Mouse (Mus musculus): ENCODE results near the gene Slc39a10. TPM values are rescaled to one million over a fixed set of nuclear protein-coding genes. Genes with fewer than 3 reads are reported as not detected.

Gene Slc39a10
- polyA plus RNA-seq, 1 experiment from 2014 or later: 3.1 TPM

GRCm38 (mm10) chr1:46905706-46906105 lies 13.1 kb upstream of the Slc39a10 start:
- Histone ChIP-seq H3K27ac (replicated peaks) (no peak overlapping the region), H3K9me3 (replicated peaks) (no peaks in the 10 kb centered on the region), H3K27me3 (no peaks in the 10 kb centered on the region), H3K4me1 (replicated peaks) (no peaks in the 10 kb centered on the region), H3K36me3 (replicated peaks) (no peaks in the 10 kb centered on the region), H3K4me2 (no peak overlapping the region), H3K9ac (no peak overlapping the region), H3K4me3 (replicated peaks) (no peak overlapping the region)
- ATAC-seq (ENCODE audit: insufficient read depth): no peak
- WGBS (ENCODE audit: insufficient replicate concordance): 25% methylated on average over 5 of the region's 5 CpGs

- Histone ChIP-seq H3K27ac (replicated peaks) (no peak overlapping the region), H3K4me1 (replicated peaks) (no peaks in the 10 kb centered on the region), H3K4me2 (no peak overlapping the region), H3K36me3 (replicated peaks) (no peaks in the 10 kb centered on the region), H3K27me3 (no peaks in the 10 kb centered on the region), H3K4me3 (replicated peaks) (no peak overlapping the region), H3K9ac (no peak overlapping the region), H3K9me3 (replicated peaks) (no peaks in the 10 kb centered on the region)
- 55% methylated on average over 2 of the region's 2 CpGs for WGBS (ENCODE audit: insufficient replicate concordance)
- ATAC-seq (ENCODE audit: insufficient read depth): no peak
These were observed 9.5 kb upstream of the Slc39a10 start for GRCm38 (mm10) chr1:46902102-46902683.

GRCm38 (mm10) chr1:46894281-46894842 lies 1.7 kb upstream of the Slc39a10 start:
- Histone ChIP-seq H3K4me2 (no peak overlapping the region; the same call in 1 of the 2 replicates), H3K9me3 (replicated peaks) (no peaks in the 10 kb centered on the region), H3K36me3 (replicated peaks) (no peaks in the 10 kb centered on the region), H3K4me1 (replicated peaks) (no peaks in the 10 kb centered on the region), H3K4me3 (replicated peaks) (no peak overlapping the region), H3K27me3 (no peaks in the 10 kb centered on the region), H3K27ac (replicated peaks) (no peak overlapping the region), H3K9ac (no peak overlapping the region)
- ATAC-seq (ENCODE audit: insufficient read depth): no peak
- 8% methylated on average over 7 of the region's 7 CpGs for WGBS (ENCODE audit: insufficient replicate concordance)

GRCm38 (mm10) chr1:46888726-46889125 lies 3.9 kb downstream of the Slc39a10 start:
- Histone ChIP-seq H3K4me2 (no peak overlapping the region), H3K4me1 (replicated peaks) (no peaks in the 10 kb centered on the region), H3K9ac (no peak overlapping the region), H3K9me3 (replicated peaks) (no peaks in the 10 kb centered on the region), H3K36me3 (replicated peaks) (no peaks in the 10 kb centered on the region), H3K4me3 (replicated peaks) (no peak overlapping the region), H3K27me3 (no peaks in the 10 kb centered on the region), H3K27ac (replicated peaks) (no peak overlapping the region)
- no peak for ATAC-seq (ENCODE audit: insufficient read depth)
- WGBS (ENCODE audit: insufficient replicate concordance): 49% methylated on average over 4 of the region's 4 CpGs

GRCm38 (mm10) chr1:46888324-46888723 lies 4.3 kb downstream of the Slc39a10 start:
- no peak for ATAC-seq (ENCODE audit: insufficient read depth)
- Histone ChIP-seq H3K4me1 (replicated peaks) (no peaks in the 10 kb centered on the region), H3K36me3 (replicated peaks) (no peaks in the 10 kb centered on the region), H3K4me3 (replicated peaks) (no peak overlapping the region), H3K4me2 (no peak overlapping the region), H3K9ac (no peak overlapping the region), H3K27me3 (no peaks in the 10 kb centered on the region), H3K9me3 (replicated peaks) (no peaks in the 10 kb centered on the region), H3K27ac (replicated peaks) (no peak overlapping the region)
- WGBS (ENCODE audit: insufficient replicate concordance): 30% methylated on average over 2 of the region's 2 CpGs

GRCm38 (mm10) chr1:46887908-46888307 lies 4.7 kb downstream of the Slc39a10 start:
- H3K4me2 ChIP-seq: no peak overlapping the region
- H3K4me3 ChIP-seq (replicated peaks): no peak overlapping the region
- no peaks in the 10 kb centered on the region for H3K27me3 ChIP-seq
- H3K27ac ChIP-seq (replicated peaks): no peak overlapping the region
- ATAC-seq (ENCODE audit: insufficient read depth): no peak
- no peaks in the 10 kb centered on the region for H3K36me3 ChIP-seq (replicated peaks)
- WGBS (ENCODE audit: insufficient replicate concordance): 30% methylated on average over 6 of the region's 6 CpGs
- no peaks in the 10 kb centered on the region for H3K9me3 ChIP-seq (replicated peaks)
- no peak overlapping the region for H3K9ac ChIP-seq
- no peaks in the 10 kb centered on the region for H3K4me1 ChIP-seq (replicated peaks)

- no peak overlapping the region for H3K9ac ChIP-seq
- no peaks in the 10 kb centered on the region for H3K4me1 ChIP-seq (replicated peaks)
- no peaks in the 10 kb centered on the region for H3K36me3 ChIP-seq (replicated peaks)
- no peak overlapping the region for H3K4me2 ChIP-seq
- H3K27ac ChIP-seq (replicated peaks): no peak overlapping the region
- ATAC-seq (ENCODE audit: insufficient read depth): no peak
- H3K4me3 ChIP-seq (replicated peaks): no peak overlapping the region
- H3K27me3 ChIP-seq: no peaks in the 10 kb centered on the region
- no peaks in the 10 kb centered on the region for H3K9me3 ChIP-seq (replicated peaks)
- 46% methylated on average over 9 of the region's 9 CpGs for WGBS (ENCODE audit: insufficient replicate concordance)
These were observed 6.6 kb downstream of the Slc39a10 start for GRCm38 (mm10) chr1:46886091-46886490.

- no peak overlapping the region for H3K9ac ChIP-seq
- no peaks in the 10 kb centered on the region for H3K4me1 ChIP-seq (replicated peaks)
- H3K27ac ChIP-seq (replicated peaks): no peak overlapping the region
- no peaks in the 10 kb centered on the region for H3K9me3 ChIP-seq (replicated peaks)
- ATAC-seq (ENCODE audit: insufficient read depth): no peak
- H3K4me2 ChIP-seq: no peak overlapping the region
- H3K36me3 ChIP-seq (replicated peaks): no peaks in the 10 kb centered on the region
- no peaks in the 10 kb centered on the region for H3K27me3 ChIP-seq
- H3K4me3 ChIP-seq (replicated peaks): no peak overlapping the region
- WGBS (ENCODE audit: insufficient replicate concordance): 17% methylated on average over 3 of the region's 3 CpGs
These were observed 7.4 kb downstream of the Slc39a10 start for GRCm38 (mm10) chr1:46885231-46885630.

- H3K9me3 ChIP-seq (replicated peaks): no peaks in the 10 kb centered on the region
- no peaks in the 10 kb centered on the region for H3K4me1 ChIP-seq (replicated peaks)
- H3K9ac ChIP-seq: no peak overlapping the region
- H3K4me3 ChIP-seq (replicated peaks): no peak overlapping the region
- no peak overlapping the region for H3K27ac ChIP-seq (replicated peaks)
- no peaks in the 10 kb centered on the region for H3K36me3 ChIP-seq (replicated peaks)
- no peak overlapping the region for H3K4me2 ChIP-seq
- H3K27me3 ChIP-seq: no peaks in the 10 kb centered on the region
- ATAC-seq (ENCODE audit: insufficient read depth): no peak
These were observed 12.7 kb downstream of the Slc39a10 start for GRCm38 (mm10) chr1:46879951-46880350.

- H3K9ac ChIP-seq: no peak overlapping the region
- H3K4me3 ChIP-seq (replicated peaks): no peak overlapping the region
- H3K36me3 ChIP-seq (replicated peaks): no peaks in the 10 kb centered on the region
- ATAC-seq (ENCODE audit: insufficient read depth): no peak
- no peaks in the 10 kb centered on the region for H3K27me3 ChIP-seq
- H3K4me2 ChIP-seq: no peak overlapping the region
- no peak overlapping the region for H3K27ac ChIP-seq (replicated peaks)
- H3K4me1 ChIP-seq (replicated peaks): no peaks in the 10 kb centered on the region
- H3K9me3 ChIP-seq (replicated peaks): no peaks in the 10 kb centered on the region
- WGBS (ENCODE audit: insufficient replicate concordance): 25% methylated on average over 3 of the region's 3 CpGs
These were observed 18.9 kb downstream of the Slc39a10 start for GRCm38 (mm10) chr1:46873770-46874169.

GRCm38 (mm10) chr1:46869788-46870187 lies 22.9 kb downstream of the Slc39a10 start:
- no peak for ATAC-seq (ENCODE audit: insufficient read depth)
- no peak overlapping the region for H3K4me2 ChIP-seq
- H3K4me1 ChIP-seq (replicated peaks): no peaks in the 10 kb centered on the region
- no peaks in the 10 kb centered on the region for H3K27me3 ChIP-seq
- no peak overlapping the region for H3K9ac ChIP-seq
- H3K9me3 ChIP-seq (replicated peaks): no peaks in the 10 kb centered on the region
- no peak overlapping the region for H3K27ac ChIP-seq (replicated peaks)
- H3K36me3 ChIP-seq (replicated peaks): no peaks in the 10 kb centered on the region
- no peak overlapping the region for H3K4me3 ChIP-seq (replicated peaks)
